Mouse (Mus musculus) erythroblast, embryonic 14.5 days (primary cell): ENCODE measurements around the gene Zxdc. TPM values are rescaled to one million over a fixed set of nuclear protein-coding genes. Genes with fewer than 3 reads are reported as not detected.
A peak's percentile ranks its signal among the peaks of the same experiment; 100 is the strongest.

ENCODE experiments used
- H3K27me3 ChIP-seq: 2 replicates; pipeline ENCODE4 v1.6.1; 2012; ENCODE audit warnings: inconsistent platforms; ENCODE audit not compliant: control insufficient read depth
- H3K36me3 ChIP-seq: 2 replicates; pipeline ENCODE4 v1.6.1; 2012; ENCODE audit warnings: mild to moderate bottlenecking, inconsistent platforms; ENCODE audit not compliant: control insufficient read depth
- H3K4me1 ChIP-seq: 2 replicates; pipeline ENCODE4 v1.6.1; 2012; ENCODE audit warnings: inconsistent platforms; ENCODE audit not compliant: control insufficient read depth
- H3K4me3 ChIP-seq: replicated peaks from 2 replicates; pipeline ENCODE3; 2012; ENCODE audit warnings: moderate library complexity, mild to moderate bottlenecking, inconsistent platforms
- H3K9me3 ChIP-seq: 2 replicates; pipeline ENCODE4 v1.6.1; 2012; ENCODE audit warnings: low read length, inconsistent platforms, mixed read lengths; ENCODE audit not compliant: control insufficient read depth
- GATA1 ChIP-seq: IDR thresholded peaks from 2 replicates; pipeline ENCODE4 v1.6.1; 2012; ENCODE audit warnings: low read length, inconsistent platforms, mixed read lengths
- TAL1 ChIP-seq: IDR thresholded peaks from 3 replicates; pipeline ENCODE4 v1.6.1; 2012; ENCODE audit warnings: low read length, inconsistent platforms, mixed read lengths
- polyA plus RNA-seq: library from polyadenylated mRNA; stranded (reverse); fragments of >175 nt; gene quantifications from 2 replicates; pipeline ENCODE4 v1.2.3, GENCODE M21; 2012

Zxdc gene
- polyA plus RNA-seq, 1 experiment = 0.72 TPM

DNA sequence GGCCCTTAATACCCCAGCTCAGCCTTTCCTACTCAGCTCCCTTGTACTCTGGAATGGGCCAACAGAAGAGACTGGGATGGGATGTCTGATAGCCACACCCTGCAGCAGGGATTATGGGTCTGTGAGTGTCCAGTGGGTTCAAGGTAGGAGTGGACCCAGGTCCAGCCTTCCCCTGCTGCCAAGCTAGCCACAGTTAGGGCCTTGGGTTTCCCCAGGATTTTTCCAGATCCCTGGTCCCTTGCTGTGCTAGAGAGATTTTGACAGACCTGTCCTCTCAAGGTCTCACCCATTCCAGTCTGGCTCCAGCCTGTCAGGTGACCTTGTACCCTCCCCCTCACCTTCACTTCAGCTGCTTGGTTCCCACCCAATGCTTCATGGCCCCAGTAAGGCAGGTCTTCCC is 39.3 kb downstream of the Zxdc start:
- TF ChIP-seq TAL1 = no peak
- no peak for TF ChIP-seq GATA1
- Histone ChIP-seq H3K4me1 (no peaks in the 10 kb centered on the region; the same call in 1 of the 2 replicates), H3K36me3 (peaks cover 16% of the 10 kb centered on the region), H3K27me3 (no peaks in the 10 kb centered on the region), H3K9me3 (no peaks in the 10 kb centered on the region), H3K4me3 (no peak overlapping the region)

DNA sequence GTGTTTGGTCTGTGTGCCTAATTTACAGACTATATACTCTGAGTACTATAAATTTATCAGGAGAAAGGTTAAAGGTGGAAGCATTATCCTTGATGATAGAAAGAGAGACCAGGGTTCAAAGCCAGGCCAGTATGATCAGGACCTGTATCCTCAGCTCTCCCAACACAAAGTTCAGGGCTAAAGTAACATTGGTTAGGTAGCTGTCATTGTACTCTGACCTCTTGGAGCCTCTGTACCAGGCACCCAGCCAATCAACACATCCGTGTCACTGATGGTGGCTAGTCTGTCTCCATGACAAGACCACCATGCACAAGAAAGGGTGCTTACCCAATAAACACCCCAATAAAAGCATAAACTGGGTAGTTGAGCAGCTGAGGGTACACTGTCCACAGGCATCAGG is 41.7 kb downstream of the Zxdc start:
- TF ChIP-seq GATA1 (no peak), TAL1 (no peak)

DNA sequence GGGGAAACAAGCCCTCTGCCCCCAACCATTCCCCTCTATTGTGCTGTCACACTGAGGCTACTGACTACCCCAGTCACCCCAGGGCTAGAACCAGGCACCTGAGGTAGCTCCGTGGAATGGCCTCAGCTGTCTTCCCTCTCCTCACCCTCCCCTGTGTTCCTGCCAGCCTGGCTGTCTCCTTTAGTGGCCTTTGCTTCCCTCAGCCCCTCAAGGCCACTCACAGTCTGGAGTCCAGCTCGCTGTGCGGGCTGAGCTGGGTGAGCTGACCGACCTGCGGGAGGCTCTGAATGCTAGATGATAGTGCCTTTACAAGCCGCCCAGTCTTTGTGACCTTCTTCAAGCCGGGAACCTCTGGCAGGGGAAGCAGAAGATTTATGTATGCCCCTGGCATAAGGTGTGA is 42.6 kb downstream of the Zxdc start:
- no peak overlapping the region for H3K4me3 ChIP-seq
- no peaks in the 10 kb centered on the region for H3K36me3 ChIP-seq
- no peaks in the 10 kb centered on the region for H3K27me3 ChIP-seq
- TF ChIP-seq TAL1 (no peak), GATA1 (no peak)
- no peaks in the 10 kb centered on the region; the same call in 1 of the 2 replicates for H3K4me1 ChIP-seq
- no peaks in the 10 kb centered on the region for H3K9me3 ChIP-seq

More for the DNA sequence above, 41.7 kb downstream of the Zxdc start:
- Histone ChIP-seq H3K4me1 (no peaks in the 10 kb centered on the region; the same call in 1 of the 2 replicates), H3K36me3 (peaks cover 2% of the 10 kb centered on the region; the same call in 1 of the 2 replicates), H3K4me3 (no peak overlapping the region), H3K9me3 (no peaks in the 10 kb centered on the region), H3K27me3 (no peaks in the 10 kb centered on the region)

DNA sequence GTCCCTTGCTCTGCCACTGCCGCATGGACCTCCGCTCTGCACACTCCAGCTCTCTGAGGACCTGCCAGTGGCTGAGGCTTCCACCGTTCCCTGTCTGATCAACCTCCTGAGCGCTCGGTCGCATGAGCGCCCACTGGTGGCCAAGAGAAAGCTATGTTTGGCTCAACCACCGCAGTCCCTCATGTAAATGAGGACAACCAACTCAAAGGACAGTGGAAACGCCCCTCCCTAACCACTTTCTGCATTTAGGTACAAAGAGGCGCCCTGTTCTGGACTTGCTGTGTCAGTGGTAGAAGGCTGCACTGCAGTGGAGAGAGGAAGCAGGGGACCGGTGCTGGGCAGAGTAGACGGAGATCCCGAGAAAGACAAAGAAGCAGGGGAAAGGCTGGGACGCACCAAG is 53.3 kb downstream of the Zxdc start:
- Histone ChIP-seq H3K4me1 (peaks cover 2% of the 10 kb centered on the region), H3K4me3 (no peak overlapping the region), H3K9me3 (no peaks in the 10 kb centered on the region), H3K27me3 (peaks cover 5% of the 10 kb centered on the region), H3K36me3 (no peaks in the 10 kb centered on the region)
- TF ChIP-seq TAL1 (no peak), GATA1 (no peak)

DNA sequence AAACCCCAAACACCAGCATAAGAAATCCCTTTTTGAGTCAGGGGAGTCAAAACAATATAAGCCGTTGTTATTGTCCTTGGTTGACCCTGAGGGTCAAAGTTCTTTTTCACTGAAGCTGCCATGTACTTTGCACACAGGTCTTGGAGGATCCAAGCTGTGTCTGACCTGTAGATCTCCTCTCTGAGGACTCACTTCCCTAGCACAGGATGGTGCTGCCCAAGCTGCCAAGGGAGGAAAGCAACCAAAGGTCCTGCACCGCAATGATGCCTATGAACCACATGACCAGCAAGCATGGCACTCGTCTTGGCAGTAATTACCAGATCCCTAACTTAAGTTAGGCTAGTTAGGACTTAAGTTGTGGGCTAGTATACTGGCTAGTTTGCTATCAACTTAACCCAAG is 56.1 kb downstream of the Zxdc start:
- Histone ChIP-seq H3K4me1 (peaks cover 2% of the 10 kb centered on the region), H3K27me3 (peaks cover 21% of the 10 kb centered on the region), H3K9me3 (no peaks in the 10 kb centered on the region), H3K4me3 (no peak overlapping the region), H3K36me3 (no peaks in the 10 kb centered on the region)
- TF ChIP-seq TAL1 = no peak
- no peak for TF ChIP-seq GATA1

DNA sequence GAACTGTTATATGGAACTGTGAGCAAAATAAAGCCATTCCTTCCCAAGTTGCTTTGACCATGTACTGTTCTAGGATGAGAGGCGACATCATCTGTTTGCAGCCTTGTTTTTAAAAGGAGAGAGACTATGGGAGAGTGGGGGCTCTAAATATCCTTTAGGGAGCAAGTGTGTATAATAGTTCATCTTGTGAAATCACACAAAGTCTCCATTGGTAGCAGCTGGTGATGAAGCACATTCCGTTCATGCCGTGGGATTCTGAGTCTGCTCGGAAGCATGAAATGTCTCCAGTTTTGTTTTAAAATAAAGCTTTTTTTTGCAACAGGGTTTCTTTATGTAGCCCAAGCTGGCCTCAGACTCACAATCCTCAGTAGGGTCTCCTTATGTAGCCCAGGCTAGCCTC is 56.7 kb downstream of the Zxdc start:
- Histone ChIP-seq H3K27me3 (peaks cover 21% of the 10 kb centered on the region), H3K4me1 (peaks cover 2% of the 10 kb centered on the region), H3K9me3 (no peaks in the 10 kb centered on the region), H3K4me3 (no peak overlapping the region), H3K36me3 (no peaks in the 10 kb centered on the region)
- TF ChIP-seq TAL1 (no peak), GATA1 (no peak)

DNA sequence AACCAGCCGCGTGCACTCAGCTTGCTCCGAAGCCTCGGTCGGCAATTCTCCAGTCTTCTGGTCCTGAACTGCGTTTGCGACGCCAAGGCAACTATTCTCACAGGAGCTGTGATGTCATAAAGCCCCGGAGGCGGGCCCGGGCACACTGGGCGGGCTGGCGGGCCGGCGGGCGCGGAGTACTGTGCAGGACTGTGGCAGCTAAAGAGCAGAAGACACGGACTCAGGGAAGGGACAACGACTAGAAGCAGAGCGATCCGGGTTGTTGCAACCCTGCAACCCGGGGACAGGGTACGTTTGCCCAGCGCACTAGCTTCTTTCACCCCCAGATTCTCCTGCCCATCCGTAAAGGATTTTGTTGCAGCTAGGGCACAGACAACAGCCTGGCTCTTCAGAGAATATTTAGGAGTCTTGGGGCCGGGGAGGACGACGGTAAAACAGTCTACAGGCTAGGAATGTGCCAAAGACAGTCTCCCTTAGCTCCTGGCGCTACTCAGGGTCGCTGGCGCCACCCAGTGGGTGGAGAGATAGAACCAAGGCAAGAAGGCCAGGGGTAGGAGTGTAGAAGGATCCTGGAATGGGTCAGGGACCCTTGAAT is 59.2 kb downstream of the Zxdc start, which contains the start of gene Cfap100:
Gene Cfap100, minus strand, starts transcription at position 418 of the 595 bp plus-strand sequence.
- Histone ChIP-seq H3K4me3 (peak within 1 kb of the TSS; percentile 28), H3K27me3 (peaks cover 21% of the 10 kb centered on the region), H3K36me3 (no peaks in the 10 kb centered on the region), H3K9me3 (no peaks in the 10 kb centered on the region), H3K4me1 (no peaks in the 10 kb centered on the region)
- TF ChIP-seq TAL1 (no peak), GATA1 (no peak)

DNA sequence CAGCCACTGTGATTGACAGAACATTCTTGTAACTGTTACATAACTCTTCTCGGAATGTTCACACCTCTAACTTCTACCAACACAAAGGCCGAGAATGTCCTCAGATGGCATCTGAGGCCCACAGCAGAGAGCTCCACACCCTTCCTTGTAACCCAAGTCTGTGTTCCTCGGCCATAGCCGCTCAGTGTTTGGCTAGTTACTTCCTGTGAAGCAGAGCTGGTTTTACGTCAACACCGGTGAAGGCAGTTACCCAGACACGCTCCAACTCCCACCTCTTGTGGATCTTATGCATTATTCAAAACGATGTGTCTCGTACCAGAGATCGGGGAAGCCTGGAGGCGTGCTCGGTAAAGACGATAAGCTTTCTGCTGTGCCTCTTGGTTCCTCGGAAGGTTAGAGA is 60.6 kb downstream of the Zxdc start:
- no peaks in the 10 kb centered on the region for H3K4me1 ChIP-seq
- no peaks in the 10 kb centered on the region for H3K9me3 ChIP-seq
- TF ChIP-seq TAL1 (no peak), GATA1 (no peak)
- no peaks in the 10 kb centered on the region for H3K36me3 ChIP-seq
- H3K27me3 ChIP-seq = peaks cover 21% of the 10 kb centered on the region
- H3K4me3 ChIP-seq = no peak overlapping the region

DNA sequence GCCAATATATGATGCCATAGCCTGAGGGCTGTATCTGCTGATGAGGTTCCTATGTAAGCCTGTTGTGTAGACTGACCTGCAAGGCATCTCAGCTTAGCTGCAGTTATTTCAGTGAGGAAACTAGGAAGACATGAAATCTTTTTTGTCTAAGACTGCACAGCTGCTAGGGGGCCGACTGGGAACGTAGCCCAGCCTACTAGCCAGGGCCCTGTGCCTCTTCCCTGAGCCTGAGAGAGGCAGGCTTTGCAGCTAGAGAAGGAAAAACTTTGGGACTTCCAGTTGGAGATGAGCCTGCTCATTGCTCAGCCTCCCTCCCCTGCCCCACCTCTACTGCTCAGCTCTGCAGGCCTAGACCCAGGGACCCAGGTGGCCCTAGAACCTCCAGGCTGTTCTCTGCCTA is 62.2 kb downstream of the Zxdc start:
- Histone ChIP-seq H3K27me3 (peaks cover 21% of the 10 kb centered on the region), H3K4me1 (no peaks in the 10 kb centered on the region), H3K9me3 (no peaks in the 10 kb centered on the region), H3K36me3 (no peaks in the 10 kb centered on the region), H3K4me3 (no peak overlapping the region)
- TF ChIP-seq TAL1 (no peak), GATA1 (no peak)

DNA sequence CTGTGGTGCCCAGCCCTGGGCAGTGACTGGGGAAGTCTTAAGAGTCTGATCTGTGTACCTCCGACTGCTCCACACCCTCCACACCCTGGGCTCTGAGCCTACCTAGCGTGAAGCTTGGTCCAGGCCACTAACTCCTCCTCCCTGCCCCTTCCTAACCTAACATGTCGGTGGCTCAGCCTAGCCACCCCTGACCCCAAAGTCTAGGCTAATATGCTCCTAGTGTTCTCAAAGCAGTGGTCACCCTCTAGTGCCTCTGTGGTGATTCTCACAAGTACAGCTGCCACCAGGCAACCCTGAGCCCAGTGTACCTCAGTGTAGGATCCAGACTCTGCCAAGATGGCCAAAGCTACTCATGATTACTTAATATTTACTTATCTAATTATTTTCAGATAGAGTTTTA is 65.4 kb downstream of the Zxdc start:
- Histone ChIP-seq H3K9me3 (no peaks in the 10 kb centered on the region), H3K4me1 (no peaks in the 10 kb centered on the region), H3K27me3 (peaks cover 2% of the 10 kb centered on the region; the same call in 1 of the 2 replicates), H3K4me3 (no peak overlapping the region), H3K36me3 (no peaks in the 10 kb centered on the region)
- no peak for TF ChIP-seq GATA1
- no peak for TF ChIP-seq TAL1
